Mouse (Mus musculus) CD8-positive naive resting alpha-beta T cell, adult 2 months (primary cell): ENCODE data around the gene Irf2bpl.

Experiments used
- DNase-seq, 2 experiments: peaks; one replicate each; pipeline ENCODE4 v3.0.0; 2022; ENCODE audit warnings: low read depth in 2 of 2, low spot score in 2 of 2

Gene Irf2bpl

DNA sequence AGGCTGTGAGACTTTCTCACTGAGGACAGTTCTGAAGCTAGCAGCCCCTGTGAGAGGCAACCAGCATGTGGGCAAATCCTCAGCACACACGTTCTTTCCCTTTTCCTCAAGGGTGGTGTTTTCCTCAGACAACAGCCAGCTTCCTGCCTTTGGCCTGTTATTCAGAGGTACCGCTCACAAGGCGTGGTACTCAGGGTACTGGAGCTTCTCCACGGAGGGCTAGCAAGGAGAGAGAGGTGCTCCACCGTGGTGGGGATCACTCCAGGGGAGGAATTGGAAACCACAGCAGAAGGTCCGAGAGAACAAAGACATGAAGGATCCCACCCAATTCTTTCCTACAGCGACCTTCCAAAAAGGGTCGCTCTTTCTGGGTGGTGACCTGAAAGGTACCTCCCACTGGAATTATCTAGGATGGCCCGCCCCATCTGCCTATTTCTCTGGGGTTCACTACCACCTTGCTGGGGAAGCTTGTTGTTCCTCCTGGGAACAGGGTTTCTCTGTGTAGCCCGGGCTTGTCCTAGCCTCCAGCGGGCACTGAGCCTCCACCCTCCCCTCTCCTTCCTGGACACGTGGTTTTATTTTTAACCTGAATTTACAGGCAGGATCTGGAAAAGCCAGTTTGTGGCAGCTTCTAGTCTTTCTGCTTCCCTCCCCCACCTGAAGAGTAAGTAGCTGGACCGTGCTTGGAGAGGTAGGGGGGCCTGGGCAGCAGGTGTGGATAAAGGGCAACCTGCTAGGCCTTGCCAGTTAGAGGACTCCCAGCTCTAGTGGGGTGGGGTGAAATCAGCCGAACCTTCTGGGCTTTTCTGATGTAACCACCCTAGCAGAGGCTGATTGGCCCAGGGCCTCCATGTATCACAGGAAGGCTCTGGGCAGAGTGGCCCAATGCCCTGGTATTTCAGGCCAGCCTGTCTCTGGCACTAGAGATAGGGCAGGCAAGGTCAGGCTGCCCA lies 17.1 kb downstream of the Irf2bpl start:
- DNase-seq: no peak

DNA sequence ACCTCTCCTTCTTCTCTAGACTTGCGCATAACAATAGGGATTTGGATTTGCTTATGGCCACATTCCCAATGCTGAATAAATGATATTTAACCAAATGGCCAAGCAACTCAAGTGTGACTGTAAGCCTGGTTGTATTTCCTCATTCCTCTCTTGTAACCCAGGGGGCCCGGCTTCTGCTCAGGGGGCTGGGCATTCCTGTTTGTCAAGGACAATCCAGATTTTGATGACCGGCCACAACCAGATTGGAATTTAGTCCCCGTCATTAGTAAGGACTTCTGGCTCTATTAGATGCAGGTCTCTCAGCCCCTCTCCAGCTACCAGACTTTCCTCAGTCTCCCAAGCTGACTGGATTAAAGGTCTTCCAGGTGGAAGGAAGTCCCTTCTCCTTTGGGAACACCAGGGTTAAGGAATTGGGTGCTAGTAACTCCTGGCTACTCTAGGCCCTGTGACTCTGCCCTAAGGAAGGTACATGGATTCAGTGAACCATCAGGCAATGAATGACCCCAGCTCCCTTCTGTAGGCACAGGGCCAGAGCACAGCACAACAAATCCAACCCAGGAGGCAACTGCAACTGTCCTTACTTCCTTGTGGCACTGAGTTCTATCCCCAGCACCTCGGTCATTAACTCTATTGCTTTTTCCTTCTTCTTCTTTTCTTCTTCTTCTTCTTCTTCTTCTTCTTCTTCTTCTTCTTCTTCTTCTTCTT lies 20.1 kb downstream of the Irf2bpl start:
- no peak for DNase-seq

DNA sequence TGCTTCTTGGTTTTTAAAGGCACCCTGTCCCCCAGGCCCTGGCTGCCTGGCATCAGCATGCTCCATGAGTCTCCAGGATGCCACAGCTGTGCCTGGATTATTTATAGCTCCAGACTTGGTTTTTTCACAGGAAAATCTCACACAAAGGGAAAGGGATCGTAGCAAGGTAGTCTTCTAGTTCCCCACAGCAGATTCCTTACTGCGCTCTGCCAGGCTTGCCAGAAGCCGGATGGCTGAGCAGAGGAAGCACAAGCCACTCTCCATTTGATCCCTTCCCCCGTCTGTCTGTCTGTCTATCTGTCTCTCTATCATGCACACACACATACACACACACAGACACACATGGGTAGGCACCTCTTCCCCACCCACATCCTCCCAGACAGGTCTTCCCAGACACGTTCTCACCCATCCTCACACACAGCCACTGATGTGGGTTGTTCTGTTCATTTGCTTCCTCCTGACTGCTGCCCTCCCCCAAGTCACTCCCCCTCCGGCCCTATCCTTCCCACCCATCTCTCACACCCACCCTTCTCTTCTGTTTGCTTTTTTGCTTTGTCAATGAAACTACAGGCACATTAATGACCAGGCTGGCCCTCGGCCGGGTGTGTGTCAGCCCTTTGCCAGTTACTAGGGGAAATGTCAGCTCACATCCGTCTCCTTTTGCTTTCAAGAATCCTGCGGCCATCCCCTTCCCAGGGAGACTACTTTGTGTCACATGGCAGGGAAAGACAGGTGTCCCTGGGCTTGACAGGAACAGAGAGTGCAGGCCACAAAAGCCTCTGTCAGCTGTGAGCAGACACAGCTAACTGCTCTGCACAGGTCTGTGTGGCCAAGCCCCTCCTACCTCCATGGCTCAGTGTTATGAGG lies 24.4 kb downstream of the Irf2bpl start:
- DNase-seq: peak; percentile 48 to 62

DNA sequence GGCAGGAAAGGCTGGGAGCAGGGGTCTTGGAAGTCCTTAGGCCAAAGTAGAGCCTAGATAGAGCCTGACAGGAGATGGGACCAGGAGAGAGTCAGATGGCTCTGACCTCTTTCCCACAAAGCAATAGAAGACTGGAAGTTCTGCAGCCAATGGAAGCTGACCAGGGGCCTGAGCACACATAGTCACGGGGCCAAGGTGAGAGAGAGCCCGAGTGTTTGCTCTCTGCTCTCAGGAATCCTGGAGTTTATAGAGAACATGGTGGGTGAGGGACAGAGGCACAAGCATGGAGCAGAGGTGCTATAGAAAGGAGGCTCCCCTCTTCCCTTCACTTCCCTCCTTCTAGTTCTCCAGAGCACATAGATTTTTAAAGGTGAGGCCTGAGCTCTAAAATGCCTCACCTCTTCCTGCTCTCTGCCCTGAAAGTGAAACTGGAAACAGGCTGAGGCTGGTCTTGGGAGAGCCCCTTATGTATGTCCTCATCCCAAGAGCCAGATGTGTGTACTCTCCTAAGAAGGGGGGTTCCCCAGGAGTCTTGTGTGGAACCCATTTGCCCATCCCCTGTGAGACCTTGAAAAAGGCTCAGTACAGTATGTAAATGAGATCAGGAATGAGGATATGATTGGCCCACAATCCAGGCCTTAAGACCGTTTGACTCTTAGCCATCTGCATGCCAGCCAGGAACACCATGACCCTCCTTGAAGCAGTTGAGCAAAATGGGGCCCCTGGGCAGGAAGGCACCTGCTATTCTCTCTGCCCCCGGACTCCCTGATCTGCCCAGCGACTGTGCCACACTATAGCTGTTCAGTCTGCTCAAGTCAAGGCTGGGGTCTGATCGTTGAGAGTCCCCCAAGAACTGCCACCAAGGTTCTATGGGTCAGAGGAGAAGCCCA lies 25.4 kb downstream of the Irf2bpl start:
- DNase-seq: no peak

DNA sequence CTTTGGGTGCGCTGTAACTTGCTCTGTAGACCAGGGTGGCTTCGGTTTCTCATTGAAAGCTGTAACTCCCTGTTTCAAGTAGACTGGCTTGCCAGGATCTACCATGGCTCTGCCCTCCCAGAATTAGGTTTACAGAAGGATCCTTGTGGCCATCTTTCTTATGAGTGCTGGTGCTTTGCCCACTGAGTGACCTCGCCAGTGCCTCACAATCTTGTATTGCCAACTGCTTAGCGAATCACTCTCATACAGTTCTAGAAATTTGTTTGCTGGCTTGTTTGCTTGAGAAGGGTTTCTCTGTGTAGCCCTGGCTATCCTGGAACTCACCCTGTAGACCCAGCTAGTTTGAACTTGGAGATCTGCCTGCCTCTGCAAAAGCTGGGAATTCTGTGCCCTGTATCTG lies 26.1 kb downstream of the Irf2bpl start:
- no peak for DNase-seq

DNA sequence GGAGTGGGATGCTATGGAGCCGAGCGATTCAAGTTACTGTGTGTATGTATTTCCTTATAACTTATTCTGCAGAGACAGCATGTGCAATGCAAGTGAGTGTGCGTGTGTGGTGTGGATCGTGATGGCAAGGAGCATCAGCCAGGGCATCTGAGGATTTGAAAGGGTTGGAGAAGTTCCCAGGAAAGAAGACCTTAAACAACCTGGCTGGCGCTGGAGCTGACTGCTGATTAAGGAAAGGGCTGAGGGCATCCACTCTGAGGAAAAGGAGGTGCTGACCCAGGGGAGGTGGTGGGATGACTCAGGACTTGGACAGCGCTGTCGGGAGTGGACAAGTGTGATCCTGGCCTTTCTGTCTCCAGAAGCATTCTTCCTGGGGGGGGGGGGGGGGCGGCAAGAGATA lies 27.3 kb downstream of the Irf2bpl start:
- DNase-seq: no peak

DNA sequence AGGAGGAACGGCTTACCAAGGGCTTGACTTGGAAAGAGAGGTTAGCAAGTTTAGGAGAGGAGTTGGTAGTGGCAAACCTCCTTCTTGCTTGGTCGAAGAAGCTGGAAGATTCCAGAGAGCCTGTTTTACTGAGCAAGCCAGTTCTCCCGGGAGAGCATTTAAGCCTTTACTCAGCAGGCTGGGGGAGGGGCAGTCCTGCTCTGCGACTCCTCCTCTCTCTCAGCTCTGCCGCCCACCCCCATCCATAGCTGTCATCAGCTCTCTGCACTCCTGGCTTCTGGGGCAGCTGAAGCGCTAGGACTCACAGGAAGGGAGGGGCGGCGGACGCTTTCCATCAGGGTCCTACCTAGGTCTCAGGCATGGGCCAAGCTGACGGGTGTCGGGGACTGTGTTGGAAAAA lies 28.9 kb downstream of the Irf2bpl start:
- no peak for DNase-seq

DNA sequence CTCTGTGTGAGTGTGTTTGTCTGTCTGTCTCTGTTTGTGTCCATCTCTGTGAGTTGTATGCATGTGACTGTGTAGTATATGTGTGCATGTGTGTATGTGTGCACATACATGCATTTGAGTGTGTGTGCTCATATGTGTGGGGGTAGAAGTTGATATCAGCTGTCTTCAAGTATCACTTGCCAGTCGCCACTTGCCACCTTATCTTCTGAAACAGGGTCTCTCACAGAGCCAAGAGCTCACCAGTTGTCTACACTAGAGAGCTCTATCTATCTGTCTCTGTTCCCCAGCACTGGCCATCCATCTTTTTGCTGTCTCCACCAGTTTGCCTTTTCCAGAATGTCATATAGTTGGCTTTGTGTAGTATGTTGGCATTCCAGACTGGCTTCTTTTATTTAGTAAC lies 31.1 kb downstream of the Irf2bpl start:
- DNase-seq: no peak

DNA sequence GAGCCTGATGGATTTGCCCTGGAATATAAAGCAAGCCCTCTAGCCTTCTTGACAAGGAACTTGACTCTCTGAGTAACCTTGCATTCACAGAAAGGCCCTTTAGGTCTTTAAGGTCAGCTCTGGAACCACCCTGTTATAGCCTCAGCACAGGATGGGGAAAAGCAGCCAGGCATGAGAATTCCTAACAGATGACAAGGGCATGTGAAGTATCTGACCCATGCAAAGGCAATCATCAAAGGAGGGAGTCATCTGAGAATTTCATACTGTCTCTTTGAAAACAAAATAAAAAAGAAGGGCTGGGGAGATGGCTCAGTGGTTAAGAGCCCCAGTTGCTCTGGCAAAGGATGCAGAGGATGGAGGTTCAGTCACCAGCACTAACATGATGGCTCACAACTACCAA lies 33.3 kb downstream of the Irf2bpl start:
- no peak for DNase-seq

DNA sequence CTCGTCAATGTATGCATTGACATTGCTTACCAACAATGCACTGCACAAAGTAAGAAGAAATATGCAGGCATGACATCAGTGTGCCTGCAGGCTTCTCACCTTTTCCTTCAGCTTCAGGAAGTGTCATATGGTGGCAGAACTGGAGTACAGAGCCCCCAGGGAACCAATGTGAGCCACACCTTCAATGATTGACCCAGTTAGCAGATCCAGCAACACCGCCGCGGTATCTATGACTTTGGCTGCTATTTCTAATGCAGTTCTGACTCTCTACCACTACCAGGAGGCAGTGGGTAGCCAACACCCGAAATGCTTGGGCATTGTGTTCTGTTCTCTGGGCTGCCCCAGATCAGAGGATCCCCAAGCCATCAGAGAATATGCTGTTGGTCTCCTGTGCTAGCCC lies 33.9 kb downstream of the Irf2bpl start:
- DNase-seq: no peak

DNA sequence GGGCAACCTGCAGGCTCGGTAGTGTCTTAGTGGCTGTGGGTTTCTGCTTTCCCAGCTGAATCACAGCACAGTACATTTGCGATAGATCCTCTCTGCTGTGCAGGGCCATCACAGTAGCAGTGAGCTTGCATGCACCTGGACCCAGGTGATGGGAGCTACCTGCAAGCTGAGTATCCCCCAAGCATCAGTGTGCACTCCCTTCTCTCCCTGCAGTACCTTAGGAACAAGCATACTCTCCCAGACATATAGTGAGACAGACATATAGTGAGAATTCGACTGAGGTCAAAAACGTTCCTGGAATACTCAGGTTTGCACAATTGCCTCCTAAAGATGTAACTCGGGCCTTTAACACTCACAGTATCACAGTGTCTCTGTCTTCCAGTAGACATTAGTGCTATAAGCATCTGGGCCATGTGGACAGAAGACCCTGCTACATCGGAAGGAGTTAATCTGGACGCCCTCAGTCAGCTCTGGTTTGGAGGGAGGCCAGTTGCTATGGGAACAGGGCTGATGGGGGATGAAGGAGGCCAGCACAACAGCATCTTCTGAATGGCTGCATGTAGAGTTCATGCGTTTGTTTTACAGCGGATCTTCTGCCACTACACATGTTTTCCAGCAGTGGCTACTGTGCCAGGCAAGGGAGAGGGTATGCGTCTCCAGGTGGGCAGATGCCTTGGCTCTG lies 34.5 kb downstream of the Irf2bpl start:
- no peak for DNase-seq

DNA sequence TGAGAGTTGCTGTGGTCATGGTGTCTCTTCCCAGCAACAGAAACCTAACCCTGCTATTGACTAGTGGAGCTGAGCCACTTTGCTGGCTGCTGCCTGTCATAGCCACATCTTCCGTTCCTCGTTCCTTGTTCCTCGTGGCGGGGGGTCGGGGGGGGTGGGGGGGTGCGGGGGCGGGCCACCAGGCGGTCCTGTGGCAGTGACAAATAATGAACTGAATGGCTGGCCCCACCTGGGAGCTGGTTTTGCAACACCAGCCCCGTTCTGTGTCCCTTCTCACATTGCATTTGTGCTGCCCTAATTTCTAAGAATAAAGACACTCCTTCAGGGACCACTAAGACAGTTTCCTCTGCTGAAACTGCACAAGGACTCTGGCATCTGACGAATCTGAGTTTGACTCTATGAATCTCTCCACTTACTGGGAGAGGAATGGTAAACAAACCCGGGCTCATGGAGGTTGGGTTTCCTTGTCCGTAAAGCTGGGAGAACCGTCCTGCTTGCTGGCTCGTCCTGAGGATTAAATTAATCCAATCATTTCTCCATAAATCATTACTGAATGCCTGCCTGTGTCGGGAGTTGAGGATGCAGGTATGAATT lies 41.6 kb downstream of the Irf2bpl start:
- DNase-seq: no peak

DNA sequence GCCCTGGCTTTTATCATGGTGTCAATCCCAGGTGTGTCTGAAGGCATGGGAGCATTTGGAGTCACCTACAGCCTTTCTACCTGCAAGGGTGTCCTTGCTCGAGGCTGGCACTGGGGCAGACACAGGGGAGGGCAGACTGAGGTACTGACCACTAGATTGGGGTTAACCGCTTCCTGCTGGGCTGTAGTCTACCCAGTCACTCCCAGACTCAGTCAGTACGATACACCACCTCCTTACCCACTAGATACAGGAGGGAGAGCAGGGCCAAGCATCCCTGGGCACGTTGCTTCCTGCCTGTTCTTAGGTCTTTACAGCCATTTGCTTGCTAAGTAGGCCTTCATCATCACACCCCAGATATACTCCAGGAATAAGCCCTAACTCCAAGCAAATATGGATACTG lies 44.1 kb downstream of the Irf2bpl start:
- no peak for DNase-seq

DNA sequence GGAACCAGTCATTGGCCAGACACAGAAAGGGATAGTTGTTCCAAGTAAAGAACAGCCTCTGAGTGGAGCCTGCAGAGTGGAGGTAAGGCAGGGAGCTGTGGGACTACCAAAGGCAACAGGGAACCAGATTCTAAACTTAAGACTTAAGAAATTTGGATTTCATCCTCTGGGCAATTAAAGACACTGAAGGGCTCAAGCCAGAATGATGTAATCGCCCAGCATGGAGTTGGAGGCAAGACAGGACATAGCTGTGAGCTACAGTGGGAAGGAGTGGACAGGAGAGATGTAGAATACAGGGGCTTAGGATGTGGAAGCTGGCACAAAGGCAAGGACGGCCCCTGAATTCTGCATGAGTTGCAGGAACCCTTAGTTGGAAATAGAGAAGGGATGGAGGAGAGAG lies 46.4 kb downstream of the Irf2bpl start:
- DNase-seq: no peak

DNA sequence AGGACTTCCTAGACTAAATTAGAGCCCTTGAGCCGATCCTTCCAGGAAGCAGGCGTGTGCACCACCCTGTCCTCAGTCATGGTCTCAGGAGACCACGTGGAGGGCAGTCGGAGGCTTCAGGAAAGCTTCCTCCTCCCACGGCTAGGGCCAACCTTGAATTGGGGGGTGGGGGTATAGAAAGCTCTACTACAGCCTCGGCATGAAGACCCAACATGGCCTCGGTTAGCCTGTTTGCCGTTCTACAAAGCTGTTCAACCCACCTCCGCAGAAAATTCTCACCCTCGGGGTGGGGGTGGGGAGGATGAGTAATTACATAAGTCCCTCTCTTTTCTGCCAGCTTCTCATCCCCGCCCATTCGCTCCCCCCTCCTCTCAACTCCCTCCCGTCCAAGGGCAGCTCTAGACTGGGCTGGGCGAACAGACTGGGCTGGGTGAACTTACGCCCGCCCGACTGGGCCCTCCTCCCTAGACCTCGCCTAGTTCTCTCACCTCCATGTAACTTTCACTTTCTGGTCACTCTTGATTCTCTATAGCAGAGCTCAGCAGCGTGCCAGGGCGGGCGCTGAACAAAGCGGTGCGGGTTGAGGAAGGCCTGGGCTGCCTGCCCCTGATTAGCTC lies 48.1 kb downstream of the Irf2bpl start:
- DNase-seq: peak; percentile 58 to 65

DNA sequence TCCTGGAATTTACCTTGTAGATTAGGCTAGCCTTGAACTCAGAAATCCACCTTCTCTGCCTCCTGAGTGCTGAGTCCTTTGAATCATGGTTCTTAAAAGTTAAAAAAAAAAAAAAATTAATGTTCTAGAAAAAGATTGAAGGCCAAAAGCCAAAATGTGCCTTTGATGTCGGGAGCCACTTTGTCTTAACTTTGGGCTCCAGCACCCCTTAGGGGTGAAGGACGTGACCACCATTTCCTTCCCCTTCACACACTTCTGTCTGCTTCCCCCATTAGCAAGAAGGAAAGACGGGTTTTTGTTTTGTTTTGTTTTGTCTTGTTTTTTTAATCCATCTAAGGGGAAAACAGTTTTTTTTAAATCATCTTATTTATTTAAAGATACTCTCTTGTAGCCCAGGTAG lies 48.7 kb downstream of the Irf2bpl start:
- DNase-seq: no peak

DNA sequence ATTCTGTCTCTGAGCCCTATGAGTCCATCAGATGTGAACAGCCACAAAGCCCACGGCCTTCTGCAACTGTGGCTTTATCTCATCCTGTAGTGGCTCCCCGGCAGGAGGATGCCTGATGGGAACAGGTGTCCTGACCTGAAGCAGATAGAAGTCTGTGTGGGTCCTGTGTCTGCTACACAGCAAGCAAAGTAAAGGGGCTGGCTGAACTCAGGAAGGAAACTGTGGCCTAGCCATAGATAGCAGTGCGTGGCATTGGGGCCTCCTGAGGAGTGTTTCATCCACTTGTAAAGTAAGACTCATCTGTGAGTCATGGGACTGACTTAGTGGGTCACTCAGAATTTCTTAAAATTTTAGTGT lies 50.2 kb downstream of the Irf2bpl start:
- peak; percentile 58 to 63 for DNase-seq

DNA sequence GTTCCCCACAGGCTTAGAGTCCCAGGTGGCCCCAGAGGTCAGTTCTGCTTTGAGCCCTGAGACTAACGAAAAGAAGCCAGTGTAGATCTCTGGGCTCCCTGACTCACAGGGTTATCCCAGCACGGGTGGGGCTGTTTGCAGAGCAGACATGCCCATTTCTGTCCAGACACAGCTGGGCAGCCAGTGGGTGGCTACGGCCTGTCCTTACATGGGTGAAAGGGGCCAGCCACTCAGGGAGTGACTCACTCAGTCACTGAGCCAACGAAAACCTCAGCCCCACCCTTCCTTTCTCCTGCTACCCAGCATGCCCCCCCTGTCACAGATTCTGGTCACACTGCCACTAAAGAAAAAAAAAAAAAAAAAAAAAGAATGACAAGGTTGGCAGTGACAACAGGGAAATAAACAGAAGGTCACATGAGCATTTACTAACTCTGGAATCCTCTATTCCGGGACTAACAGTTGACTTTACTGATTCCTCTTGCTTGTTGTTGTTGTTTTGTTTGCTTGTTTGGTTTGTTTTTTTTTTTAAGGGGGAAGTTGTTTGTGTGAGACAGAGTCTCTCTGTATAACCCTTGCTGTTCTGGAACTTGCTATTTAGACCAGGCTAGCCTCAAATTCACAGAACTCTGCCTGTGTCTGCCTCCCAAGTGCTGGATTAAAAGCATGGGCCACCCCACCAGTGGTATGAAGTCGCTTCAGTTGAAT lies 50.7 kb downstream of the Irf2bpl start:
- peak; percentile 64 to 74 for DNase-seq
